Mouse (Mus musculus) heart, embryonic 14.5 days (tissue): ENCODE measurements at regions not wholly inside any gene's neighbourhood (a gene's known extent, or its start where the extent isn't known, plus 50 kb on each side); places are given as distances from the start of the nearest gene placed in this dataset.

Source experiments
- ATAC-seq: fragments of 200-750 bp; cut with Nextera tagmentation; 2 replicates; pipeline ENCODE4 v1.8.0; 2017; ENCODE audit warnings: low read depth, moderate TSS enrichment; ENCODE audit not compliant: insufficient number of reproducible peaks, insufficient read depth, low FRiP score
- H3K27ac ChIP-seq, 2 experiments: fragments of 200-500 bp in 1 of 2; fragments of 300-500 bp in 1 of 2; sonication (generic) in 1 of 2; replicated peaks in 1 of 2; 2 replicates each; pipeline ENCODE4 v1.5.1; 2012 to 2014; ENCODE audit warnings: low read depth in 2 of 2, low read length in 2 of 2, control low read depth in 1 of 2, mild to moderate bottlenecking in 1 of 2, mixed read lengths in 1 of 2; ENCODE audit not compliant: control insufficient read depth in 1 of 2, insufficient read depth in 1 of 2
- H3K27me3 ChIP-seq: fragments of 300-500 bp; sonication (generic); 2 replicates; pipeline ENCODE4 v1.6.1; 2014; ENCODE audit warnings: mild to moderate bottlenecking, low read length, control low read depth; ENCODE audit not compliant: control insufficient read depth, insufficient read depth
- H3K36me3 ChIP-seq: fragments of 300-500 bp; sonication (generic); 2 replicates; pipeline ENCODE4 v1.6.1; 2014; ENCODE audit warnings: mild to moderate bottlenecking, control low read depth, low read length, mixed read lengths; ENCODE audit not compliant: control insufficient read depth, insufficient read depth
- H3K4me1 ChIP-seq, 2 experiments: fragments of 200-500 bp in 1 of 2; fragments of 300-500 bp in 1 of 2; sonication (generic) in 1 of 2; 2 replicates each; pipeline ENCODE4 v1.6.1; 2012 to 2014; ENCODE audit warnings: low read length in 2 of 2, control low read depth in 1 of 2, mixed read lengths in 1 of 2; ENCODE audit not compliant: control insufficient read depth in 2 of 2, insufficient read depth in 2 of 2
- H3K4me2 ChIP-seq: fragments of 300-500 bp; sonication (generic); 2 replicates; pipeline ENCODE4 v1.6.1; 2014; ENCODE audit warnings: mild to moderate bottlenecking, low read length
- H3K4me3 ChIP-seq, 2 experiments: fragments of 200-500 bp in 1 of 2; fragments of 300-500 bp in 1 of 2; sonication (generic) in 1 of 2; 2 replicates each; pipeline ENCODE4 v1.5.1; 2012 to 2014; ENCODE audit warnings: low read length in 2 of 2, mild to moderate bottlenecking in 2 of 2, control low read depth in 1 of 2, low read depth in 1 of 2, moderate library complexity in 1 of 2; ENCODE audit not compliant: control insufficient read depth in 1 of 2, insufficient read depth in 1 of 2
- H3K9ac ChIP-seq: fragments of 300-500 bp; sonication (generic); 2 replicates; pipeline ENCODE4 v1.6.1; 2014; ENCODE audit warnings: mild to moderate bottlenecking, low read length
- H3K9me3 ChIP-seq: fragments of 300-500 bp; sonication (generic); 2 replicates; pipeline ENCODE4 v1.6.1; 2016; ENCODE audit warnings: low read length, control low read depth; ENCODE audit not compliant: control insufficient read depth
- WGBS: fragments of 180-500 bp; shearing (Covaris S2); extraction: QIAGEN DNeasy Blood & Tissue Kit; methylation state at CpG from one replicate; pipeline ENCODE4 v1.1.7; 2014; 5-methylcytosine and 5-hydroxymethylcytosine counted together

DNA sequence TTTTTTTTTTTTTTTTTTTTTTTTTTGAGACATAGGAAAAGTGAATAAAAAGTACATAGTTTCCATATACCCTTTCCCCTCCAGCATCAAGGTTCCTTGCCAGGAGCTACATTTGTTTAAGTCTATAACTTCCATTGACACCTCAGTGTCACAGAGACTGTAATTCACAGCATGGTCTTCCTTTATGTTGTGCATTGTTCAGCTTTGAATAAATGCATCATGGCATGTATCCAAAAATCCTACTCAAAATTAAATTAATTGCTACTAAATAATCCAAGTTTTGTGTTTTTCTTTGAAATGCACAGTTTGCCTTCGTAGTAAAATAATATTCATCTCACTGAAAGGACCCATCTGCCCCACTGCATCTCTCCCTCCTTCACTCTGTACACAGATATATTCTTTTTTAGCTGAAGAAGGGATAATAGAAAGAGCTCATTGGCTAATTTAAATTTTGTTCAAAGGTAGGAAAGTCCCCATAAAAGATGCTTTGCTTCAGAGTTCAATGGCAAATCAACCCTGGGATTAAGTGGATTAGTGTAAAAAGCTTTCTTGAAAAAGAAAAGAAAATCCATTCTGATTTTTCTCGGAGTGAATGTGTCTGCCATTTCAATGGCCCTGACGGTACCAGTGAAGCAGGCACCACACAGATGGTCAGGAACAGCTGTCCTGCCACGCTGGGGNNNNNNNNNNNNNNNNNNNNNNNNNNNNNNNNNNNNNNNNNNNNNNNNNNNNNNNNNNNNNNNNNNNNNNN, 301.3 kb upstream of the Marcks start:
- Histone ChIP-seq H3K36me3 (no peaks in the 10 kb centered on the region), H3K27ac (no peak overlapping the region), H3K4me1 (no peaks in the 10 kb centered on the region), H3K27me3 (no peaks in the 10 kb centered on the region), H3K9me3 (no peaks in the 10 kb centered on the region), H3K4me2 (no peak overlapping the region), H3K9ac (no peak overlapping the region), H3K4me3 (no peak overlapping the region)
- WGBS, result 74% methylated on average over 4 of the region's 4 CpGs
- ATAC-seq, result no peak

DNA sequence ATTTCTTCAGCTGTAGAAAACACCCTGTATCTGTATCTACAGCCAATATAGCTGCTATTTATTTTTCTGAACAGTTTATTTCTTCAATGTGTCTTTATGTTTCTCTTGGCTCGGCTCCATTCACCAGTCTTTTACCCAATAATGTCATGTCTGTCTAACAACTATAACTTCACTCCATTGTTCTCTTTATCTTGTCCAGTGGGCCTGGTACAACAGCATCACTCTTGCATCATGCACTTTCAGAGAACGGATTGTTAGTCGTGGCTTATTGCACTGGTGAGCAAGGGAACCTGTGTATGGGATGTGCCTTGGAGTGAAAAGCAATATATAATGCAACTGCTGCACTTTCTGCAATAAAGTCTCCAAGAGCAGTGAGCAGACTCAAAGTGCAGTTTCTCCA, 299.6 kb upstream of the Marcks start:
- WGBS, result 57% methylated on average over 3 of the region's 3 CpGs
- Histone ChIP-seq H3K36me3 (no peaks in the 10 kb centered on the region), H3K4me1 (no peaks in the 10 kb centered on the region), H3K9me3 (no peaks in the 10 kb centered on the region), H3K9ac (no peak overlapping the region), H3K27me3 (no peaks in the 10 kb centered on the region), H3K4me2 (no peak overlapping the region), H3K4me3 (no peak overlapping the region), H3K27ac (no peak overlapping the region)
- ATAC-seq, result no peak

DNA sequence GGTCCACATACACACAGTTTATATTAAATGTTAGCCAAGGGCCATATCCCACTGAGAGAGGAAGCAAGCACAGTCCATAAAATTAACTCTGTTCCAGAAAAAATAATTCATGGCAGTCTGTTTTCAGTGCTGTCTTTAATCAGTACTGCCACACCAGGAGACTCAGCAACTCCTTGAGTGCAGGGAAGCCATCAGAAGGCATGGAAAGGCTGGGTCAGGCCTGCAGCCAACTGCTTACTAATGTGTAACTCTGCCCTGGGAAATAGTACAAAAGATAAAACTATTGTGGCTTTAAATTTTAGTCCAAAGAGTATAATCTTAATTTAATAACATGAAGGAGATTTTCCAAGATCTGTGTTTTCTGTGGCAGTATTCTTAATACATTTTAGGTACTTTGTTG, 298.1 kb upstream of the Marcks start:
- Histone ChIP-seq H3K4me2 (no peak overlapping the region), H3K27ac (no peak overlapping the region), H3K4me1 (no peaks in the 10 kb centered on the region), H3K36me3 (no peaks in the 10 kb centered on the region), H3K4me3 (no peak overlapping the region), H3K9me3 (no peaks in the 10 kb centered on the region), H3K9ac (no peak overlapping the region), H3K27me3 (no peaks in the 10 kb centered on the region)
- no peak for ATAC-seq

DNA sequence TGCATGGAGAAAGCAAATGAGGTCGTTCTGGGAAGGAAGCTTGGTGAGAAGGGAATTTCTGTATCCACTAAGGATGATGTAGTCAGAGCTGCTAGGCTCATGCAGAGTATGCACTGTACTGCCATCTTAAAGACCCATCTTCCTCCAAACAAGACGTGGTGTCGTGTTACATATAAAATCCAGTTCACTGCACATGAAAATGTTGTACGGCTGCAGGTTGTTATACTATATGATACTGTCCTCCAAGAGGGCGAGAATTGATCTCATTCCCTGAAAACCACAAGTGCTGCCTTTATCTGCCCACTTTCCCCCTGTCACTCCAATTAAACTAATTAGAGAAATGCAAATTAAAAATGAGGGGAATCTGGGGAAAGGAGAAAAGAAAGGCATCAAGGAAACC, 295.5 kb upstream of the Marcks start:
- no peak for ATAC-seq
- H3K9ac ChIP-seq, result no peak overlapping the region
- WGBS, result 80% methylated on average over 5 of the region's 5 CpGs
- no peak overlapping the region for H3K4me2 ChIP-seq
- no peaks in the 10 kb centered on the region for H3K36me3 ChIP-seq
- H3K4me1 ChIP-seq, result no peaks in the 10 kb centered on the region
- H3K9me3 ChIP-seq, result no peaks in the 10 kb centered on the region
- H3K27ac ChIP-seq, result no peak overlapping the region
- H3K4me3 ChIP-seq, result no peak overlapping the region
- no peaks in the 10 kb centered on the region for H3K27me3 ChIP-seq

DNA sequence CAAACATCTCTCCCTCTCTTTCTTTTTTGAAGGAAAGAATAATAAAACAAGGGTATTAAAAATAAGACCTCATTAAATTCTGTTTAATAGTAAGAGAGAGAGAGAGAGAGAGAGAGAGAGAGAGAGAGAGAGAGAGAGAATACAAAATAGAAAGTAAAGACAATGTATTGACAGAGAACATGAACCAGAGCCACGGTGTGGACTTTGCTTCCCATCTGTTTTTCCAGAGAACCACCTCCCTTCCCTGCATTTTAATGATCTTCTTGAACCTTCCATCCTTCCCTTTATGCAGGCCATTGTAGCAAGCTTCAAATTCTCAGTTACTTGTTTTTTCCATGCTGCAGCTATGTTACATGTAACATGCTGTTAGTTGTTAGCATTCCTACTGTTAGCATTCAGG, 284.3 kb upstream of the Marcks start:
- H3K27me3 ChIP-seq, result no peaks in the 10 kb centered on the region

DNA sequence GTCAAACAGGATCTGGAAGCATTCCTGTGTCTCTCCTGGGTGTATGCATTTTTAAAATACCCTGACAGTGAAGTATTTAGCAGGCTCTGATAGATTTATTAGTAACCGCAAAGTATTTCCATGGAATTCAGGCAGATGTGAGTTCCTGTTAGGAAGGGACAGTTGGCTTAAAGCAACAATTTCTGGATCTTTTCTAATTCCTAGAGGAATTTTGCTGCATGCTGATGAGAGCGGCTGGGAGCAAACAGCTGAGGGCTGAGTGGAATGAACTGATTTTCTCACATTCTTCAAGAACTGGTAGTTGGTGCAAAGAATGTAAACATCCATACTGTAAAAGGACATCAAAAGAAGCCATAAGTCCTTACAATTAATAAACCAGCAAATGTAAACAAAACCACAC, 283.9 kb upstream of the Marcks start:
- no peaks in the 10 kb centered on the region for H3K36me3 ChIP-seq
- 39% methylated on average over 2 of the region's 2 CpGs for WGBS
- H3K9ac ChIP-seq, result no peak overlapping the region
- ATAC-seq, result no peak
- H3K4me2 ChIP-seq, result no peak overlapping the region
- H3K4me1 ChIP-seq, result 0 out of 4 replicates have a peak, but pooled peaks cover 0 to 2% of the 10 kb centered on the region in 2 experiments
- H3K4me3 ChIP-seq, result no peak overlapping the region
- no peaks in the 10 kb centered on the region for H3K27me3 ChIP-seq
- no peaks in the 10 kb centered on the region for H3K9me3 ChIP-seq
- H3K27ac ChIP-seq, result no peak overlapping the region

More for the DNA sequence above, 284.3 kb upstream of the Marcks start:
- H3K4me1 ChIP-seq, result 0 out of 4 replicates have a peak, but pooled peaks cover 0 to 2% of the 10 kb centered on the region in 2 experiments
- no peaks in the 10 kb centered on the region for H3K9me3 ChIP-seq
- H3K4me2 ChIP-seq, result no peak overlapping the region
- no peak overlapping the region for H3K4me3 ChIP-seq
- 50% methylated on average over 1 of the region's 1 CpGs for WGBS
- no peaks in the 10 kb centered on the region for H3K36me3 ChIP-seq
- H3K9ac ChIP-seq, result no peak overlapping the region
- H3K27ac ChIP-seq, result no peak overlapping the region; a peak in 1 of 4 replicates
- no peak for ATAC-seq

DNA sequence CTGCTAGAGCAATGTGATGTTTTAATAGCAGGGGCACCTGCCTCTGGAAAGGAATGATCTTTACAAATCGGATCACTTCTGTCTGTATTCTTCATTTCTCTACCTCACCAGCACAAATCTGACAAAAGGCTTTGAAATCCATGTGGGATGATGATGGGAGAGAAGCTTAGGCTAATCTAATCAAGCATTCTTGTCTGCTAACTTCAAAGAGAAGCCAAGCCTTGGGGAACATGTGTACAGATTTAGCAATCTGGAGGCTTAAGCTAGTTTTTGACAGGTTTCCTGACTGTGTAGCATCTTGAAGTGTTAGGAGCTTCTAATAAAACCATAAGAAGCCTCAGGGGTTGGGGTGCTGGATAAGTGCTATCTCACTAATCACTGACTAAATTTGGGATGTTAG, 277.6 kb upstream of the Marcks start:
- 49% methylated on average over 1 of the region's 1 CpGs for WGBS

DNA sequence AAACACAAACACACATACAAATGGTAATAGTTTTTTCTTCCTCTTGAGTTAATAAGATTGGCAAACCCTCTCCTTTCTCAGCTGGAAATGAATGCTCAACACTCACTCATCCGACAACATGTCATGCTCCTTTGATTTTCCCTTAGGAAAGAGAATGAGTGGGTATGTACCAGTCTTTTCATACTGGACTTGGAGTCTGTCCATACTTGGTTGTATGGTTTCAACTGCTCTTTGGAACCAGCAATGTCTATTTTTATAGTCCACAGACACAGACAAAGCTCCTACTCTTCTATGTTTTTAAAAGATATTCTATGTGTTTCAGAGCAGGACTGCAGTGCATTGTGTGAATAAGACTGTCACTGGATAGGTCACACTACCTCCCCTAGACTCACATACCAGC, 273.7 kb upstream of the Marcks start:
- Histone ChIP-seq H3K27ac (no peak overlapping the region), H3K4me1 (no peaks in the 10 kb centered on the region), H3K4me3 (no peak overlapping the region), H3K4me2 (no peak overlapping the region), H3K9me3 (no peaks in the 10 kb centered on the region), H3K27me3 (no peaks in the 10 kb centered on the region), H3K9ac (no peak overlapping the region), H3K36me3 (no peaks in the 10 kb centered on the region)
- WGBS, result 86% methylated on average over 1 of the region's 1 CpGs
- no peak for ATAC-seq

More for the DNA sequence above, 277.6 kb upstream of the Marcks start:
- no peaks in the 10 kb centered on the region for H3K27me3 ChIP-seq
- H3K4me1 ChIP-seq, result no peaks in the 10 kb centered on the region
- no peak overlapping the region for H3K27ac ChIP-seq
- H3K4me3 ChIP-seq, result no peak overlapping the region
- no peaks in the 10 kb centered on the region for H3K36me3 ChIP-seq
- H3K9ac ChIP-seq, result no peak overlapping the region
- H3K9me3 ChIP-seq, result no peaks in the 10 kb centered on the region
- H3K4me2 ChIP-seq, result no peak overlapping the region
- no peak for ATAC-seq
